Mouse (Mus musculus): Measurements from ENCODE around the gene Thra. TPM values are rescaled to one million over a fixed set of nuclear protein-coding genes. Genes with fewer than 3 reads are reported as not detected.

Thra gene
- total and polyA plus RNA-seq, 3 experiments = 22.0 to 50.9 TPM; not detected in 1

GRCm38 (mm10) chr11:98774582-98775347 is 34.3 kb downstream of the Thra start, which contains the start of gene Nr1d1:
Gene Nr1d1 (minus strand): TSS chr11:98775333.
- Histone ChIP-seq H3K27ac (ENCODE audit: control insufficient read depth, low read depth, low read length) (peak within 1 kb of the TSS; percentile 47), H3K27me3 (ENCODE audit: control insufficient read depth in 1 of 2, insufficient read depth in 2 of 2, low read length in 2 of 2) (no peaks in the 10 kb centered on the region), H3K36me3 (ENCODE audit: control insufficient read depth in 1 of 2, insufficient read depth in 2 of 2, low read length in 2 of 2) (peaks cover 0 to 24% of the 10 kb centered on the region in 2 experiments; a peak in 2 of 4 replicates), H3K9me3 (replicated peaks; ENCODE audit: insufficient read depth, low read length) (no peaks in the 10 kb centered on the region), H3K4me1 (ENCODE audit: control insufficient read depth in 1 of 2, insufficient read depth in 2 of 2, low read length in 2 of 2) (peaks cover 15 to 40% of the 10 kb centered on the region in 2 experiments), H3K4me3 (ENCODE audit: control insufficient read depth in 1 of 2, insufficient read depth in 1 of 2, low read depth in 2 of 2, low read length in 2 of 2) (peak within 1 kb of the TSS; percentile 41 to 57), H3K79me2 (ENCODE audit: control insufficient read depth, insufficient read depth, low read length, poor library complexity) (no peaks in the 10 kb centered on the region; the same call in 1 of the 2 replicates), H3K9ac (ENCODE audit: control insufficient read depth, low read depth, low read length, poor library complexity, severe bottlenecking) (peak within 1 kb of the TSS; percentile 74)
- TF ChIP-seq USF1 (IDR thresholded peaks at IDR 0.05; ENCODE audit: low read depth, low read length) = no peak
- TF ChIP-seq NELFE (IDR thresholded peaks at IDR 0.05; ENCODE audit: low read depth, low read length) = peak; percentile 82
- no peak for TF ChIP-seq NRF1 (IDR thresholded peaks at IDR 0.05; ENCODE audit: insufficient read depth, low read depth, low read length, poor library complexity, severe bottlenecking)
- no peak for TF ChIP-seq EP300 (IDR thresholded peaks at IDR 0.05; ENCODE audit: low read depth in 1 of 2, low read length in 2 of 2)
- no peak for TF ChIP-seq MYC (IDR thresholded peaks at IDR 0.05; ENCODE audit: low read depth, low read length)
- no peak for TF ChIP-seq ELF1 (IDR thresholded peaks at IDR 0.05; ENCODE audit: low read depth, low read length)
- TF ChIP-seq BHLHE40 (IDR thresholded peaks at IDR 0.05; ENCODE audit: borderline replicate concordance, low read depth, low read length) = no peak
- no peak for TF ChIP-seq UBTF (IDR thresholded peaks at IDR 0.05; ENCODE audit: borderline replicate concordance, insufficient read depth, low read depth, low read length)
- TF ChIP-seq TAL1 (IDR thresholded peaks at IDR 0.05; ENCODE audit: low read length) = no peak
- TF ChIP-seq E2F4 (IDR thresholded peaks at IDR 0.05; ENCODE audit: borderline replicate concordance, low read depth, low read length) = no peak
- no peak for TF ChIP-seq KAT2A (conservative IDR thresholded peaks at IDR 0.05; ENCODE audit: low read depth, low read length)
- TF ChIP-seq POLR2AphosphoS2 (IDR thresholded peaks at IDR 0.05; ENCODE audit: low read length) = no peak
- TF ChIP-seq MXI1 (IDR thresholded peaks at IDR 0.05; ENCODE audit: low read depth, low read length) = no peak
- TF ChIP-seq MEF2A (IDR thresholded peaks at IDR 0.05; ENCODE audit: extremely low read depth, insufficient replicate concordance, low read depth, low read length, poor library complexity, severe bottlenecking) = no peak
- no peak for TF ChIP-seq RAD21 (IDR thresholded peaks at IDR 0.05; ENCODE audit: low read depth, low read length)
- TF ChIP-seq CTCF (IDR thresholded peaks at IDR 0.05 in 2 of 3, conservative IDR thresholded peaks at IDR 0.05 in 1 of 3; ENCODE audit: control insufficient read depth in 1 of 3, insufficient read depth in 1 of 3, low read depth in 2 of 3, low read length in 3 of 3, poor library complexity in 1 of 3, severe bottlenecking in 1 of 3) = no peak
- no peak for TF ChIP-seq ZC3H11A (IDR thresholded peaks at IDR 0.05; ENCODE audit: low read depth, low read length)
- no peak for TF ChIP-seq SMC3 (IDR thresholded peaks at IDR 0.05; ENCODE audit: low read depth, low read length)
- TF ChIP-seq ZMIZ1 (IDR thresholded peaks at IDR 0.05; ENCODE audit: low read depth, low read length) = no peak
- 0 out of 2 replicates have a peak, but pooled peaks have one; percentile 57 for TF ChIP-seq CHD1 (IDR thresholded peaks at IDR 0.05; ENCODE audit: low read depth, low read length)
- TF ChIP-seq USF2 (IDR thresholded peaks at IDR 0.05; ENCODE audit: borderline replicate concordance in 1 of 2, insufficient read depth in 1 of 2, low read depth in 1 of 2, low read length in 2 of 2) = no peak
- 0 out of 2 replicates have a peak, but pooled peaks have one; percentile 3 for TF ChIP-seq MAZ (IDR thresholded peaks at IDR 0.05; ENCODE audit: low read depth, low read length)
- no peak; a peak in 1 of 4 replicates for TF ChIP-seq POLR2A (IDR thresholded peaks at IDR 0.05; ENCODE audit: control insufficient read depth in 1 of 2, insufficient read depth in 1 of 2, low read depth in 1 of 2, low read length in 2 of 2, poor library complexity in 1 of 2)
- no peak for TF ChIP-seq JUND (IDR thresholded peaks at IDR 0.05; ENCODE audit: low read depth, low read length)
- no peak for TF ChIP-seq HCFC1 (IDR thresholded peaks at IDR 0.05; ENCODE audit: low read depth, low read length)
- no peak for TF ChIP-seq TBP (IDR thresholded peaks at IDR 0.05; ENCODE audit: low read depth, low read length)
- DNase-seq (ENCODE audit: low read depth, low spot score) = no peak

Data from MEL (cell line).